Mouse (Mus musculus): ENCODE data around the gene Ptgis.

Ptgis gene

GRCm38 (mm10) chr2:167190076-167190399 is 50.4 kb downstream of the Ptgis start, which contains the start of gene Kcnb1:
Kcnb1 (minus strand) TSS chr2:167190155.
- DNase-seq (ENCODE audit: low read depth, low spot score), result peak; percentile 69

GRCm38 (mm10) chr2:167189291-167190075 is 50.9 kb downstream of the Ptgis start:
- peak; percentile 14 for DNase-seq (ENCODE audit: low read depth, low spot score)

- DNase-seq (ENCODE audit: low read depth, low spot score), result peak; percentile 59
Observed at GRCm38 (mm10) chr2:167188315-167189207, 51.8 kb downstream of the Ptgis start.

GRCm38 (mm10) chr2:167187119-167187518 is 53.3 kb downstream of the Ptgis start:
- DNase-seq (ENCODE audit: low read depth, low spot score), result no peak

- no peak for DNase-seq (ENCODE audit: low read depth, low spot score)
Observed at GRCm38 (mm10) chr2:167186544-167186943, 53.9 kb downstream of the Ptgis start.

GRCm38 (mm10) chr2:167186003-167186402 is 54.4 kb downstream of the Ptgis start:
- DNase-seq (ENCODE audit: low read depth, low spot score), result no peak

GRCm38 (mm10) chr2:167185432-167185831 is 55.0 kb downstream of the Ptgis start:
- no peak for DNase-seq (ENCODE audit: low read depth, low spot score)

- DNase-seq (ENCODE audit: low read depth, low spot score), result no peak
Observed at GRCm38 (mm10) chr2:167181662-167182389, 58.6 kb downstream of the Ptgis start.

GRCm38 (mm10) chr2:167181096-167181495 is 59.3 kb downstream of the Ptgis start:
- DNase-seq (ENCODE audit: low read depth, low spot score), result no peak

GRCm38 (mm10) chr2:167179301-167179700 is 61.1 kb downstream of the Ptgis start:
- DNase-seq (ENCODE audit: low read depth, low spot score), result no peak

- DNase-seq (ENCODE audit: low read depth, low spot score), result no peak
Observed at GRCm38 (mm10) chr2:167177231-167177641, 63.2 kb downstream of the Ptgis start.

- no peak for DNase-seq (ENCODE audit: low read depth, low spot score)
Observed at GRCm38 (mm10) chr2:167175284-167175683, 65.1 kb downstream of the Ptgis start.

- DNase-seq (ENCODE audit: low read depth, low spot score), result no peak
Observed at GRCm38 (mm10) chr2:167173051-167173875, 67.1 kb downstream of the Ptgis start.

GRCm38 (mm10) chr2:167167515-167168212 is 72.7 kb downstream of the Ptgis start:
- no peak for DNase-seq (ENCODE audit: low read depth, low spot score)

GRCm38 (mm10) chr2:167163600-167163999 is 76.8 kb downstream of the Ptgis start:
- no peak for DNase-seq (ENCODE audit: low read depth, low spot score)

- DNase-seq (ENCODE audit: low read depth, low spot score), result no peak
Observed at GRCm38 (mm10) chr2:167163134-167163533, 77.3 kb downstream of the Ptgis start.

GRCm38 (mm10) chr2:167162516-167163021 is 77.8 kb downstream of the Ptgis start:
- no peak for DNase-seq (ENCODE audit: low read depth, low spot score)

- no peak for DNase-seq (ENCODE audit: low read depth, low spot score)
Observed at GRCm38 (mm10) chr2:167159721-167160120, 80.7 kb downstream of the Ptgis start.

GRCm38 (mm10) chr2:167158780-167159179 is 81.6 kb downstream of the Ptgis start:
- no peak for DNase-seq (ENCODE audit: low read depth, low spot score)

- no peak for DNase-seq (ENCODE audit: low read depth, low spot score)
Observed at GRCm38 (mm10) chr2:167156118-167156715, 84.2 kb downstream of the Ptgis start.
